Comparison of ENCODE assay signal across 8 mouse cellular contexts in the genomic region with DNA sequence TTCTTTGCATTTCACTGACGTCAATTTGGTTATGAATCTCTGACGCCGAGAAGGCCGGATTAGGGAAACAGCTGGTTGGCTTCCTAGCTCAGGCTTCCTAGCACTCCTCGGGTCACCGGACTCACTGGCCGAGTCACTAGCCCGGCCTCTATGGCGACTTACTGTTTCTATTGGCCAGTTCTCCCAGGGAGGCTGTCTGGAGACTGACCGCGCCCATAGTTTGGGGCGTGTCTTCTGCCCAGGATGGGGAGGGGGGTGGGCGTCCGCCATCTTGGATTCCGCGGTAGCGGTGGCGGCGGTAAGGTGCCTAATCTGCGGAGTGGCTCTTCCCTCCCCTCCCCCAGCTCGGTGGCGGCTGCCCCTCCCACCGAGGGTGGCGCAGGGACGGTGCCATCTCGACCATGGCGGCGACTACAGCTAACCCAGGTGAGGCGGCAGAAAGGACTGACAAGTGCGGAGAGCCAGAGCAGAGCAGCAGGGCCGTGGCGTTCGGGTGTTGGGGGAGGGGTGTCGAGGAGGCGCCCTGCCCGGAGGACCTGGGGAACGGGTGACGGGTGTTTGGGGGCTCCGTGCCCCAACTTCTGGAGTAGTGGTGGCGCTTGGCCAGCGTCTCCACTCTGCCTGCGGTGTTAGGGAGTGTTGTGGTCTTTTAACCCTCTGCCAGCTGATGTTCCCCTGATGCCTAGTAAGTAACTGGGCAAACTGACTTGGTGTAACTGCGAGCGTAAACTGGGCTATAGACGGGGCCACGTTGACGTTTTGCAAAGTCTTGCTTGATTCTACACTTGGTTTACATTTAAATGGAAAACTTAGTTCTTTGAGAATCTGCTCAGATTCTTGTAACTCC. TPM values are rescaled to one million over a fixed set of nuclear protein-coding genes. Genes with fewer than 3 reads are reported as not detected.
DNase-seq lines count a peak whose midpoint lies in the region; ATAC-seq lines count a peak whose summit lies in the region.

Arnt (plus strand) TSS at position 253 of the 847 bp plus-strand sequence.

- H3K9ac ChIP-seq in lung, embryonic 16.5 days (ENCODE audit: low read length), result peak within 1 kb of the TSS; percentile 90

- H3K36me3 ChIP-seq in lung, embryonic 16.5 days (ENCODE audit: control insufficient read depth, insufficient read depth, low read length), result peaks cover 13% of the 10 kb centered on the region

- peak; percentile 99 to 100 for ATAC-seq in hematopoietic stem cell, adult 5-6 weeks (replicated peaks in 1 of 2; ENCODE audit: insufficient read depth in 1 of 2, low FRiP score in 2 of 2, low TSS enrichment in 1 of 2, low read depth in 1 of 2, poor library complexity in 2 of 2, severe bottlenecking in 2 of 2)
- ATAC-seq in lung, embryonic 16.5 days (ENCODE audit: low read depth), result peak; percentile 100

- H3K4me2 ChIP-seq in lung, embryonic 16.5 days (ENCODE audit: low read depth, low read length), result peak within 1 kb of the TSS; percentile 87

- DNase-seq in MEL-GATA-1-ER (ENCODE audit: extremely low read depth, low read depth), result peak; percentile 100
- DNase-seq in cerebellum, adult 8-10 months, result peak; percentile 85
- DNase-seq in forelimb bud, embryonic 11.5 days (ENCODE audit: low read depth, low spot score), result peak; percentile 96
- DNase-seq in layer of hippocampus, adult 9-10 months (ENCODE audit: low spot score), result peak; percentile 80
- DNase-seq in ovary, postnatal 10 days (ENCODE audit: low spot score), result peak; percentile 74
- peak; percentile 77 to 78 for DNase-seq in thymus, postnatal 10 days (ENCODE audit: low spot score in 2 of 2)

- peak within 1 kb of the TSS; percentile 90 for H3K4me3 ChIP-seq in lung, embryonic 16.5 days (ENCODE audit: low read length)

- H3K4me1 ChIP-seq in lung, embryonic 16.5 days (replicated peaks; ENCODE audit: control insufficient read depth, insufficient read depth, low read length), result no peaks in the 10 kb centered on the region

- under 1% methylated on average over 47 of the region's 47 CpGs for WGBS in lung, embryonic 16.5 days

- no peaks in the 10 kb centered on the region for H3K9me3 ChIP-seq in lung, embryonic 16.5 days (ENCODE audit: control insufficient read depth, low read length)

- H3K27me3 ChIP-seq in lung, embryonic 16.5 days (ENCODE audit: control insufficient read depth, insufficient read depth, low read depth, low read length), result no peaks in the 10 kb centered on the region

- peak within 1 kb of the TSS; percentile 91 for H3K27ac ChIP-seq in lung, embryonic 16.5 days (ENCODE audit: low read length)

RNA-seq across cellular contexts. Expression of gene Arnt, which starts in this region (rescaled TPM):
- 28.8 and 29.3 TPM in 2 replicates for total RNA-seq in hematopoietic stem cell, adult 5-6 weeks (2017)
- 52.6 and 52.8 TPM in 2 replicates for polyA plus RNA-seq in lung, embryonic 16.5 days (2015; fragmentation: Nextera tagmentation; extraction: Ambion mirVana)

Comparison
In these comparisons a context has a peak if more than half of its experiments do, and no peak if none do; other contexts are left out.
1. Peak in every context shown above with its lines: DNase-seq, ATAC-seq, H3K4me3 ChIP-seq and H3K27ac ChIP-seq.